11 mouse cellular contexts compared by ENCODE assay signal in genomic region chr14:32628584-32628983, GRCm38 (mm10). TPM values are rescaled to one million over a fixed set of nuclear protein-coding genes. Genes with fewer than 3 reads are reported as not detected.
DNase-seq lines count a peak whose midpoint lies in the region; ATAC-seq and TF ChIP-seq lines count a peak whose summit lies in the region.
"Had no signal": no experiment of that assay in that cellular context is flagged by ENCODE, and none has a peak within 500 bp of the region (broad histone marks: within the 10 kb centered on the region; RNA-seq: fewer than 3 reads in every experiment).

No protein-coding gene starts in this region.

- no peak overlapping the region for H3K27ac ChIP-seq in intestine, postnatal 0 days (ENCODE audit: low read depth, low read length)
- no peak overlapping the region; the same call in 1 of the 2 replicates for H3K27ac ChIP-seq in midbrain, embryonic 10.5 days (replicated peaks)
- H3K27ac ChIP-seq: embryonic facial prominence, embryonic 15.5 days; stomach, embryonic 15.5 days had no signal

- no peaks in the 10 kb centered on the region for H3K36me3 ChIP-seq in intestine, postnatal 0 days (ENCODE audit: control insufficient read depth, insufficient read depth)
- H3K36me3 ChIP-seq in midbrain, embryonic 10.5 days, result no peaks in the 10 kb centered on the region
- H3K36me3 ChIP-seq: embryonic facial prominence, embryonic 15.5 days; stomach, embryonic 15.5 days had no signal

- DNase-seq in kidney, postnatal 4 days, result peak; percentile 10 to 17
- no peak for DNase-seq in kidney, adult 11 months
- DNase-seq in R1 (ENCODE audit: low read depth, low spot score), result peak; percentile 69
- DNase-seq in embryo, embryonic 11 days, result peak; percentile 36
- DNase-seq in midbrain, embryonic 10.5 days (ENCODE audit: low spot score), result no peak
- DNase-seq: kidney, adult 18-20 months had no signal

- H3K4me3 ChIP-seq in intestine, postnatal 0 days (ENCODE audit: low read depth, low read length), result no peak overlapping the region
- H3K4me3 ChIP-seq in midbrain, embryonic 10.5 days, result no peak overlapping the region
- H3K4me3 ChIP-seq: embryonic facial prominence, embryonic 15.5 days; stomach, embryonic 15.5 days had no signal

- H3K4me2 ChIP-seq in intestine, postnatal 0 days (replicated peaks; ENCODE audit: low read depth), result no peak overlapping the region
- H3K4me2 ChIP-seq: embryonic facial prominence, embryonic 15.5 days; stomach, embryonic 15.5 days had no signal

- no peak for ATAC-seq in intestine, postnatal 0 days
- ATAC-seq in erythroblast, adult 5-6 weeks (replicated peaks; ENCODE audit: low FRiP score, poor library complexity, severe bottlenecking), result no peak

- peak; percentile 57 for TF ChIP-seq CTCF in intestine, postnatal 0 days (IDR thresholded peaks at IDR 0.05; ENCODE audit: low read depth)

- H3K27me3 ChIP-seq in intestine, postnatal 0 days (replicated peaks; ENCODE audit: control insufficient read depth, insufficient read depth, low read length), result no peaks in the 10 kb centered on the region
- no peaks in the 10 kb centered on the region for H3K27me3 ChIP-seq in midbrain, embryonic 10.5 days (ENCODE audit: low read depth, poor library complexity, severe bottlenecking)
- H3K27me3 ChIP-seq: embryonic facial prominence, embryonic 15.5 days; stomach, embryonic 15.5 days had no signal

- no peaks in the 10 kb centered on the region for H3K9me3 ChIP-seq in intestine, postnatal 0 days (ENCODE audit: control insufficient read depth)
- H3K9me3 ChIP-seq in midbrain, embryonic 10.5 days (replicated peaks), result no peaks in the 10 kb centered on the region
- H3K9me3 ChIP-seq: embryonic facial prominence, embryonic 15.5 days; stomach, embryonic 15.5 days had no signal

- H3K4me1 ChIP-seq in intestine, postnatal 0 days (replicated peaks; ENCODE audit: control insufficient read depth, insufficient read depth, low read length), result no peaks in the 10 kb centered on the region
- H3K4me1 ChIP-seq in midbrain, embryonic 10.5 days, result peaks cover 5% of the 10 kb centered on the region; the same call in 1 of the 2 replicates
- H3K4me1 ChIP-seq: embryonic facial prominence, embryonic 15.5 days; stomach, embryonic 15.5 days had no signal

- H3K9ac ChIP-seq in intestine, postnatal 0 days (ENCODE audit: low read depth, low read length), result no peak overlapping the region
- H3K9ac ChIP-seq: embryonic facial prominence, embryonic 15.5 days; stomach, embryonic 15.5 days had no signal

- 52% methylated on average over 10 of the region's 10 CpGs for WGBS in intestine, postnatal 0 days
- 51% methylated on average over 10 of the region's 10 CpGs for WGBS in midbrain, embryonic 10.5 days

RNA-seq across cellular contexts. Expression of gene Prrxl1, which starts 29.4 kb away (rescaled TPM):
- polyA plus RNA-seq in intestine, postnatal 0 days (2015; fragmentation: Nextera tagmentation; extraction: Ambion mirVana), result 0.14 and 0.26 TPM in 2 replicates
- 6.0 and 8.1 TPM in 2 replicates for polyA plus RNA-seq in midbrain, embryonic 10.5 days (2016; fragmentation: Nextera tagmentation; extraction: Ambion mirVana)
- total RNA-seq in erythroblast, adult 5-6 weeks (2015; ENCODE audit: low replicate concordance), result not detected in 2 replicates
- total RNA-seq in erythroblast, adult 5-6 weeks (2017; ENCODE audit: low replicate concordance), result 0.56 TPM in 1 of 2 replicates, not detected in the other
- total RNA-seq: neutrophil, adult 5-6 weeks had no signal

RNA-seq across cellular contexts. Expression of gene 3425401B19Rik, which starts 56.5 kb away (rescaled TPM):
- 0.14 and 0.38 TPM in 2 replicates for polyA plus RNA-seq in intestine, postnatal 0 days (2015; fragmentation: Nextera tagmentation; extraction: Ambion mirVana)
- 0.09 and 0.27 TPM in 2 replicates for polyA plus RNA-seq in midbrain, embryonic 10.5 days (2016; fragmentation: Nextera tagmentation; extraction: Ambion mirVana)
- total RNA-seq in erythroblast, adult 5-6 weeks (2015; ENCODE audit: low replicate concordance), result not detected in 2 replicates
- total RNA-seq in erythroblast, adult 5-6 weeks (2017; ENCODE audit: low replicate concordance), result not detected in 2 replicates

Comparison
In these comparisons a context has a peak if more than half of its experiments do, and no peak if none do; other contexts are left out.
1. DNase-seq: peak in kidney, postnatal 4 days (2 of 2), R1 (single experiment) and embryo, embryonic 11 days (single experiment); none in kidney, adult 11 months (single experiment) and midbrain, embryonic 10.5 days (single experiment).